Mouse (Mus musculus) gastrocnemius, postnatal 25 days (tissue): ENCODE results near the gene Plekhb2. TPM values are rescaled to one million over a fixed set of nuclear protein-coding genes. Genes with fewer than 3 reads are reported as not detected.

Source experiments
- DNase-seq: peaks from one replicate; pipeline ENCODE4 v3.0.0; 2022
- total RNA-seq, 2 experiments: library from RNA; stranded (reverse); gene quantifications; 1 replicate in 1 of 2; 2 replicates in 1 of 2; pipeline ENCODE4 v1.2.3; 2021

Plekhb2 gene
- total RNA-seq, 2 experiments from 2014 or later, result 37.8 to 39.2 TPM

- DNase-seq, result peak; percentile 73
Observed at GRCm38 (mm10) chr1:34866815-34867573, 17.2 kb downstream of the Plekhb2 start.

GRCm38 (mm10) chr1:34867574-34867955 lies 17.8 kb downstream of the Plekhb2 start:
- no peak for DNase-seq

GRCm38 (mm10) chr1:34868391-34868790 lies 18.6 kb downstream of the Plekhb2 start:
- no peak for DNase-seq

- DNase-seq, result no peak
Observed at GRCm38 (mm10) chr1:34869231-34869630, 19.5 kb downstream of the Plekhb2 start.

- DNase-seq, result no peak
Observed at GRCm38 (mm10) chr1:34871170-34871569, 21.4 kb downstream of the Plekhb2 start.

GRCm38 (mm10) chr1:34873551-34873950 lies 23.8 kb downstream of the Plekhb2 start:
- no peak for DNase-seq

- no peak for DNase-seq
Observed at GRCm38 (mm10) chr1:34879611-34880010, 29.8 kb downstream of the Plekhb2 start.

GRCm38 (mm10) chr1:34883776-34884175 lies 34.0 kb downstream of the Plekhb2 start:
- no peak for DNase-seq

GRCm38 (mm10) chr1:34891559-34892289 lies 41.9 kb downstream of the Plekhb2 start:
- no peak for DNase-seq

- DNase-seq, result no peak
Observed at GRCm38 (mm10) chr1:34892466-34892865, 42.7 kb downstream of the Plekhb2 start.

GRCm38 (mm10) chr1:34893331-34893730 lies 43.6 kb downstream of the Plekhb2 start:
- DNase-seq, result no peak

- DNase-seq, result no peak
Observed at GRCm38 (mm10) chr1:34893831-34894230, 44.1 kb downstream of the Plekhb2 start.

GRCm38 (mm10) chr1:34896102-34896501 lies 46.3 kb downstream of the Plekhb2 start:
- DNase-seq, result no peak

GRCm38 (mm10) chr1:34896898-34897297 lies 47.1 kb downstream of the Plekhb2 start:
- no peak for DNase-seq

- no peak for DNase-seq
Observed at GRCm38 (mm10) chr1:34928656-34929055, 78.9 kb downstream of the Plekhb2 start.

Other genes with a start within 250 kb of the Plekhb2 start
- 10 to 100 TPM; 26.3 to 27.2 TPM for gene Fam168b, start 6.9 kb upstream of the Plekhb2 start, total RNA-seq